Mouse (Mus musculus) cerebellum, postnatal 10 days (tissue): Measurements from ENCODE around the gene Prr5.
A peak's percentile ranks its signal among the peaks of the same experiment; 100 is the strongest.

Experiments used
- DNase-seq, 2 experiments: peaks; one replicate each; pipeline ENCODE4 v3.0.0; 2021; ENCODE audit warnings: mixed read lengths in 2 of 2

Gene Prr5

GRCm38 (mm10) chr15:84680545-84681454 is 11.4 kb downstream of the Prr5 start:
- peak; percentile 87 to 88 for DNase-seq

- peak; percentile 70 to 77 for DNase-seq
Measured at GRCm38 (mm10) chr15:84681455-84682193, 12.2 kb downstream of the Prr5 start.

GRCm38 (mm10) chr15:84682206-84682605 is 12.8 kb downstream of the Prr5 start:
- peak in 1 of 2 experiments; percentile 44 for DNase-seq

- DNase-seq: no peak
Measured at GRCm38 (mm10) chr15:84682821-84683220, 13.4 kb downstream of the Prr5 start.

- no peak for DNase-seq
Measured at GRCm38 (mm10) chr15:84684520-84684919, 15.1 kb downstream of the Prr5 start.

GRCm38 (mm10) chr15:84685417-84685816 is 16.0 kb downstream of the Prr5 start:
- no peak for DNase-seq

GRCm38 (mm10) chr15:84687904-84688303 is 18.5 kb downstream of the Prr5 start:
- DNase-seq: no peak

GRCm38 (mm10) chr15:84689356-84689755 is 19.9 kb downstream of the Prr5 start:
- peak; percentile 49 for DNase-seq

GRCm38 (mm10) chr15:84691513-84691912 is 22.1 kb downstream of the Prr5 start:
- no peak for DNase-seq

GRCm38 (mm10) chr15:84692645-84693044 is 23.2 kb downstream of the Prr5 start:
- no peak for DNase-seq

- DNase-seq: no peak
Measured at GRCm38 (mm10) chr15:84696021-84696420, 26.6 kb downstream of the Prr5 start.

GRCm38 (mm10) chr15:84697611-84698011 is 28.2 kb downstream of the Prr5 start:
- DNase-seq: peak; percentile 82 to 88

GRCm38 (mm10) chr15:84698189-84698588 is 28.8 kb downstream of the Prr5 start:
- DNase-seq: no peak

- peak; percentile 78 to 81 for DNase-seq
Measured at GRCm38 (mm10) chr15:84700147-84700794, 30.9 kb downstream of the Prr5 start.

- DNase-seq: peak; percentile 68 to 74
Measured at GRCm38 (mm10) chr15:84701947-84702346, 32.5 kb downstream of the Prr5 start.

- DNase-seq: peak in 1 of 2 experiments; percentile 41
Measured at GRCm38 (mm10) chr15:84702391-84703345, 33.2 kb downstream of the Prr5 start.

GRCm38 (mm10) chr15:84703992-84704391 is 34.6 kb downstream of the Prr5 start:
- DNase-seq: no peak

- DNase-seq: no peak
Measured at GRCm38 (mm10) chr15:84705351-84705901, 36.0 kb downstream of the Prr5 start.

GRCm38 (mm10) chr15:84706983-84707619 is 37.7 kb downstream of the Prr5 start:
- no peak for DNase-seq

GRCm38 (mm10) chr15:84712566-84713405 is 43.4 kb downstream of the Prr5 start:
- DNase-seq: peak in 1 of 2 experiments; percentile 30
